Mouse (Mus musculus) ovary, postnatal 36 days (tissue): ENCODE measurements around the gene Itih4.
A peak's percentile ranks its signal among the peaks of the same experiment; 100 is the strongest.

ENCODE experiments used
- DNase-seq: peaks from one replicate; pipeline ENCODE4 v3.0.0; 2022; ENCODE audit warnings: low spot score, mixed read lengths

Gene Itih4

DNA sequence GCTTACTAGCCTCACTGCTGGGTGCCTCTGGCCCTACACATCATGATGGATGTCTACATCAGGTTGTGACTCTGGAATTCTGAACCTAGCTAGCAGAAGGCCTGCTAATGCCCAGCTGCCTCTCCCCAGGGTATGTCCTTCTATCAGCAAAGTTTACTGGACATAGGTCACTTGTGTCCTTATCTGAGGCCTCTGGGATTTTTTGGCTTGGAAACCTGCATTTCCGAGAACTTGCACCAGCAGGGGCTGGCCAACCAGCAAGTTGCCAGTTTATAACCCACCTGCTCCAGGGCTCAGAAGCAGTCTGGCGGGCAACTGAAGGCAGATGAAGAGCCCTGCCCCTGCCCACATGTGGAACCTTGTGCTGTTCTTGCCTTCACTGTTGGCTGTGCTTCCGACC, at the start of gene Itih4:
Itih4 (plus strand) TSS at position 273 of the 400 bp plus-strand sequence.
- no peak for DNase-seq

DNA sequence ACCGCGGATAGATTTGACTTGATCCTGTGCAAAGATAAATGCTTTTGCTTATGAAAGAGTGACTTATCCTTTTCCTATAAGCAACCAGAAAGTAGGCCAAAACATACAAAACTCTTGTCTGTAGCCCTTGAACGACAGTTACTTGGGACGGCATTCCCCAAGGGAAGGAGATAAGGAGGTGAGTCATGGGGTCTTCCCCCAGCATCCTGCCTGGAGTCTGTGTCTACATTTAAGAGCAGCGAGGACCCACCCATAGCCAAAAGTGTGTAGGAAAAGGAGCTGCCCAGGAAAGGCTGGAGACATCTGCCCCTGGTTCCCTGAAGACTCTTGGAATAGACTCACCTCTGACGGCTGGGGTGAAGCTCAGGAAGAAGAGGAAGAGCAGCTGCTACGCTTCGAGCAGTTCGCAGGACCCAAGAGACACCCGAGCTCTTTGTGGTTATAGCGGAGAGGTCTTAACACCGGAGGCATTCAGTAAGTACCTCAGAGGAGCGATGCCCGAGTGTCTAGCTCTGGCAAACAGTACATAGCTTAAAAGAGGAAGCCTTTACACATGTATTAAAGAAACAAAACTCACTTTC, 48.8 kb upstream of the Itih4 start:
- DNase-seq, result no peak

DNA sequence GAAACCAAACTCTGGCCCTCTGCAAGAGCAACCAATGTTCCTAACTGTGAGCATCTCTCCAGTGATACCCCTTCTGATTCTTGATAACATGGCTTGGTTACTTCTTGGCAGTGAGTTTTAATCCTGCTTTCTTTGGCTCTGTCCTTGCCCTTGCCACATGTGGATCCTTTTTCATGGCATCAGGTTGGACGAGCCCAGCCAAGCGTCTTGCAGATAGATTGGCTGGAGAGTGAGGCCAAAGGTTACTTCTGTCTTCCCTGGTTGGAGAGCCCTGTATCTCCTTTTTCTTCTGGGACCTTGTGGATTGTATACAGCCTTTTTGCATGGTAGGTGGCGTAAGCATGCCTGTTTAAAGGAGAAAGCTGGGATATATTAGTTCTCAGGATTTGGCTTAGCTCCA, 42.6 kb upstream of the Itih4 start:
- DNase-seq, result no peak

DNA sequence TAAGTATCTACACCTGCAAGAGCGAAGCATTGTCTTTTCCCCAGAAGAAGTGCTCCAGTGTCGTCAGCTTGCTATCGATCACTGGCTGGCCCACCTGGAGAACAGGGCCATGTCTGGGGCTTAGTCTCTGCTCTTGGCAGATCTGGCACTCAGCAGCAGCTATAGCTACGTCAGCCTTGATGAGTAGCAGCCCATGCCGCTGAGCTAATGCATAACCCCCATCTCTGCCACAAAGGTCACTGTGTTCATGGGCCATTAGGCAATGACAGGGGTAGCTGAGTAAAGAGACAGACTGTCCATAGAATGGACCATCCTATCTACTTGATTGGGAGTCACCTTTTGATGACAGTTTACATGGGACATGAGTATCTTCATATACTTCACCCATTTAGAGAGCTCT, 35.8 kb upstream of the Itih4 start:
- no peak for DNase-seq

DNA sequence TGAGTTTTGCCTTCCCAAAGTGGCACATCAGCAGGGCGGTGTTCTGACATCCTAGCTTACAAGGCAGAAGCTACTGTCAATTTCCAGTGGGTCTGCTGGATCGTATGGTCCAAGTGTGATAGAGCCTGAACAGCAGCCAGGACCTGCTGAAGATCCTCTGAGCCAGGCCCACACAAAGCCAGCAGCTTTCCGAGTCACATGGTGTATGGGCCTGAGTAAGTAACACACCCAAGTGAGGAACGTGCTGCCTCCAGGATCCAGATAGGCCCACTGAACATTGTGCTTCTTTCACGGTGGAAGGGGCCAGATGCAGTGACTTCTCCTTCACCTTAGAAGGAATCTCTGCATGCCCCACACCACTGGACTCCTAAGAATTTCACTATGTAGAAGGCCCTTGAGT, 34.0 kb upstream of the Itih4 start:
- DNase-seq, result no peak

DNA sequence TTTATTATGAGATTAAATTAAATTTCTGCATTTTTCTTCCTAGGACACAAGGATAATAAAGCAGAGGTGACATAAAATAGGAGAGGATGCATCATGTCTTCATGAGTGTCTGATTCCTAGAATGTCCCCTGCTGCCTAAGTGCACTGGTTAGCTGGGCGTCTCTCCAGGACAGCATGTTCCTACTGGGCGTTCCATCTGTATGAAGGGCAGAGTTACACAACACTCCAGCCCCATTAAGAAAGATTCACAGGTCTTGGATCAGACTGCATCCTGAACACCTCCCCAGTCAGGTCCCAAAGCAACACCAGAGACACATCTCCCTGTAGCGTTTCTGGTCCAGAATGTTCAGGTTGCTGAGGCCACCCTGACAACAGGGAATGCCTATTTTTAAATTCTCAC, 31.0 kb upstream of the Itih4 start:
- DNase-seq, result no peak

DNA sequence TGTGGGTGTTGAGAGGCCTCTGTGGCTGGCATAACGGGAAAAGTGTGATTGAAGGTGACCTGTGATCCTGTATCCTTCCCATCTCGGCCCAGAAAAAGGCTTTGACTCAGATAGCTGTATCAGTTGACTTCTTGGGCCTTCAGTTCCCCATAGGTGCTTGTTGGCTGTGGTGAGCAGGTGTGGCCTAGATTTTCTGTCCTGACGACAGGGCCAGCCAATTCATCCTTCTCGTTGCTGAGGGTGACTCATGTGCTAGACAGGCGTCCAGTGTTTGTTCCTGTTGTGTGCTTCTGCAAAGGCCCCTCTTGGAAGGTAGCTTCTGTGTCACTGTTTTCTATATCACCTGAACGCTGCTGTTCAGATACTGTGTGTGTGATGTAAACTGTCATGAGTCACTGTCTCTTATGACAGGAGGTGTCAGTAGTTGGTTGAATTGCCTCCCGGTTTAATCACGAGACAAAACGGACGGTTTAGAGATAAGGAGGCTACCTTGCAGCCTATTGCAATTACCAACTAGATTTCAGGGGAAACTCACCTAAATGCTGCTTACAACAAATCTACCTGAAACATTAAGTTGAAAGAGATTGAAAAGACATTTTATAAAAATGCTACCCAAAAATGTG, 29.3 kb upstream of the Itih4 start:
- no peak for DNase-seq

DNA sequence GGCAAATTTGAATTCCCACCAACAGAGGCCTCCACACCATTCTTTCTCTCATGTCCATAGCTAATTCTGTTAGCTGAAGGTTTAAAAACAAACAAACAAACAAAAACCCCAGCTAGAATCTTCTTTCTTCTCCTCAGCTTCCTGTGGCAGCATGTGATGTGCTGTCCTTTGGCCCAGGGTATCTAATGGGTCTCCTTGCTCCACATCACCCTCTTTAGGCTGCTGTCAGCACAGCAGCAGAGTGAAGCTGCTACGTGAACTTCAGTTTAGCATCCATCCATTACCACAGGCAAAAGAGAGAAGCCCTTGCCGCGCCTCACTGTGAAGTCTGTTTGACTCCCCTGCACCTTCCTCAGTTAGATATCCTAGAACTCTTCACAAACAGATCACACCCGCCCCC, 28.3 kb upstream of the Itih4 start:
- no peak for DNase-seq

DNA sequence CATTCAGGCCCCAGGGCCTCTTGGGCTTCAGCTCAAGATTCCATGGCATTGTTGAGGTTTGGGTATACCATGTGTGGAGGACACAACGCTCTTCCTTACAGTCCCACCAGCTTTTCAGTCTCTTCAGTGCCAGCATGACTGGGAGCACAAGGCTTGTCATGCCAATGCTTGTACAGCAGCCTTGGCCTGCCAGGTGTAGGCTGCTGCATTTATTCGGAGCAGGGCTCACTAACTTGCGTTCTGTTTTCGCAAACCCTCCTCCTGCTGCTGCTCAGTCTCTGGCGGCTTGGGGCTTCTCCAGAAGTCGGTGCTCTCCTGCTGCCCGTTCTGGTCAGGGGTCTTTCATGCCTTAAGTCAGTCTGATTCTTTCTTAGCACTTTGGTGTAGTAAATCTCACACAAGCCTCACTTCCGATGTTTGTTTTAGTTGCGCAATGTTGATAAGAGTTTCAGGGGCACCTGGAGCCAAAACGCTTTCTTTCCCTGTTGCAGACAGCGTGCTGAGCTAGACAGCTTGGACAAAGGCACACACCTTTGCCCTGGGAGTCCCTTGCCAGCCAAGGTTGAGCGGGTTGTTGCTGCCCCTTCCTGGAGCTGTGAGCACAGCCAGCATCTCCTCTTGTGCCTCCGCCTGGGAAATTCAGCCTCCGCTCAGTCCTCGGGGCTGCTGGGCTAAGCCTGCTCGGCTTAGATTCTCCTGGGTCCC, 24.7 kb upstream of the Itih4 start:
- DNase-seq, result no peak

DNA sequence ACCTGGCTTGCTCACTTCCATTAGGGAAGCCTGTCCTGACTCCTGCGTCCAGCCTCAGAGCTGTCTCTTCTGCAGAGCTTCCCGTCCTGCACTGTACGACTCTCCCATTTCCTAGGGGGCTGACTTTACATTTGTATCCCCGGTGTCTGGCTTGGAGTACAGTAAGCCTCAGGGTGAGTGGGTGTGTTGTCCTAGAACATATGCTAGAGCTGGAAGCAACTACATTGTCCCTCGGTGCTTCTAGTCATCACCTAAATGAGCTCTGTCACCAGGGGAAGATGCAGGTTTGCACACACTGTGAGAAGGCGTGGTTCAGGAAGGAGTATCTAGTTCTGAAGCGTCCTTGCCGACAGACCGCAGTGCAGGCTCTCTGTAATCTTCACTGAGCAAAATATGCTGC, 23.9 kb upstream of the Itih4 start:
- DNase-seq, result no peak

DNA sequence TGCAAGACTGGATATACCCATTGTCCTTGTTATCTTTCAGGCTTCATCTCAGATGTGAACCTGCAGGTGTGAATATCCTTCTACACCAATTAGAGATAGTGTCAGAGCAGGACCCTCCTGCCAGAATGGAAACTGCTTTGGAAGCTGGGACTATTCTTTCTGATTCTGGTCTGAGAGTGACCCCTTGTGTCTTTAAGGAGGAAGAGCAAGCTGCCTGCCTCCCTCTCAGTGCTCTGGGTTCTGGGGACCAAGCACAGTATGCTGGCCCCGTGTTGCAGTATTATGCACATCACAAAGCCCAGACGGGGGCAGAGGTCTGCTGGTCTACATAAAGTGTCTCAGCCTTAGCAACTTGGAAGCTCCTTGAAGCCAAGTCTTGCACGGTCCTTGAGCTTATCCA, 21.0 kb upstream of the Itih4 start:
- DNase-seq, result no peak

DNA sequence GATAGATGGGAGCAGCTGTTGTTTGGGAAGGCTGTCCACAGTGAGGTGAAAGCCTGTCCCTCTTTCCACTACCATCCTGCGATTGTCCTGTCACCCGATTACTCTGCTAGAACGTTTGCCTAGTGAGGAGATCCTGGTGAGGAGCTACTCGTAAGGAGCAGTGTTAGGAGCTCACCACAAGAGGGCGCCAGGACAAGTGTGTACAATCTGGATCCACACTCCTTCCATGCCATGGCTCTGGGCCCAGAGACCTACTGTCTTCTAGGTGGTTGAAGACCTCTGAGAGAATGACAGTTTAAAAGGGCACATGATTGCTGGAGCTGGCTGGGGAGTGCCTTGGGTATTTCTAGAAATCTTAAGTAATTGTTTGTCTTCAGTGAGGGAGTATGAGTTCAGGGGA, 19.2 kb upstream of the Itih4 start:
- DNase-seq, result peak; percentile 66

DNA sequence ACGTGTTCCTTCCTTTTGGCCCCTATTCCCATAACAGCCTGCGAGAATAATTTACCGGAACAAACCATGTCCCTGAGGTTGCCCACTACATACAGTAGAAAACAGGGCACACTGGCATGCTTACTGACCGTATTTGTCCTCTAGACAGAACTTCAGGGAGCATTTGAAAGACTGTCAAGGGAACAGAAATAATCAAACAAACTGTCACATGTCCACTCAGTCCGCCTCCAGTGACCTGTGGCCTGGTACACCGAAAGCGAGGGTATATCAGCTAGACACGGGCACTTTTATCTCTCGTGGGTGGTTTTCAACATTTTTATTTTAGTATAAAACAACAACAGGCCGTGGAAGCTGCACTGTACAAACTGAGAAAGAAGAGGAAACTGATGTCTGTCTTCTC, 17.4 kb upstream of the Itih4 start:
- no peak for DNase-seq

DNA sequence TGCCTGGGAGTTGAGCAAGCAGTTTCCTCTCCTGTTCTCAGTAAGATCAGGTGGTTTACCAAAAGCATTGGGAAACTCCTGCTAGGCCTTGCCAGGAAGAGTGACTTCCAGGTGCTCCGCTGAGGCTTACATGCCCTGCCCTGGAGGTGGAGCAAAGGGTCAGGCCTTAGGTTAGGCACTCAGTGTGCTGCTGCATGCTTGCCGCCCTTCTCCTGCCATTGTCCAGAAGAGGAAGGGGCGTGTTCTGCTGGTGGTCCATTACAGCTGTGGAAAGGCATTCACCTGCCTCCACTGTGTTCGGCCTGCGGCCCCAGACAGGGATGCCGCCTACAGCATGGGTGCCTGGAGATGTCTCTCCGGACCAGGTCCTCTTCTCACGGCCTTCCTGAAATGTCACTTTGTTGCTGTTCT, 16.9 kb upstream of the Itih4 start:
- no peak for DNase-seq

DNA sequence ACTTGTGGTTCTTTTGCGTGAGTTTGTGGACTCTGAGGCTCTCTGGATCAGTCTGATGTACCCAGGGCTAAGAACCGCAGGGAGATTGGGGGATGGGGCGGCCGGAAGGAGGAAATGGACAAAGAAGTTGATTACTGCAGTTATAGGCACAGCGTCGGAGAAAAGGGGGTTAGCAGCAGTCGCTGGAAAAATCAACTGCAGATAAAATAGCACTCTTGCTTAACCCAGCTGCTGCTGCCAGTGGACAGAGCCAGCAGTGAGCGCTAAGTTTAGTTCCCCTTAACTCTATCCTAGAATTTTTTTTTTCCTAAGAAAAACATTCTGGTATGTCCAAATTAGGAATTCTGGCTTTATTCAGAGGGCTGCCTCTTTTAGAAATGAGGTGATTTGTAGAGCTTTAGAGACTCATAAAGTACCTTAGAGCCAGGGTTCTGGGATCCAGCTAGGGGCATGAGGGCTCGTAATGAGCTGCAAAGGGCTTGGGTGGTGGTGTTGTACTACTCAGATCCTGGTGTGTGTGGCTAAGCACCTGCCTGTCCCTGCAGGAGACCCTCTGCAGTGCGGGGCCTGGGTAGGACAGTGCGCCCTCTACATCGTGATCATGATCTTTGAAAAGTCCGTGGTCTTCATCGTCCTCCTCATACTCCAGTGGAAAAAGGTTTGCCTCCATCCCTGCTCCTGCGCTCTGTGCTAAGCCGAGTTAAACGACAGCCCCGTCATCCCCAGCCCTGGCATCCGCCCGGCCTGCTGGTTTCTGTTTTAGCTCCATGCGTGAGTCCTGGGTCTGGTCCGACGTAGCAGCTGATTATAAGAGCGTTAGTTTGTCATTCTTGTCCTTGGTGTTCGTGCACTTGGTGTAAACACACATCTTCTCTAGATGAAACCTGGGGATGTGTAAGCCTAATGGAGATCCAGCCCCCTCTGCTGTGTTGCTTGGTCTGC, 15.8 kb upstream of the Itih4 start:
- no peak for DNase-seq

DNA sequence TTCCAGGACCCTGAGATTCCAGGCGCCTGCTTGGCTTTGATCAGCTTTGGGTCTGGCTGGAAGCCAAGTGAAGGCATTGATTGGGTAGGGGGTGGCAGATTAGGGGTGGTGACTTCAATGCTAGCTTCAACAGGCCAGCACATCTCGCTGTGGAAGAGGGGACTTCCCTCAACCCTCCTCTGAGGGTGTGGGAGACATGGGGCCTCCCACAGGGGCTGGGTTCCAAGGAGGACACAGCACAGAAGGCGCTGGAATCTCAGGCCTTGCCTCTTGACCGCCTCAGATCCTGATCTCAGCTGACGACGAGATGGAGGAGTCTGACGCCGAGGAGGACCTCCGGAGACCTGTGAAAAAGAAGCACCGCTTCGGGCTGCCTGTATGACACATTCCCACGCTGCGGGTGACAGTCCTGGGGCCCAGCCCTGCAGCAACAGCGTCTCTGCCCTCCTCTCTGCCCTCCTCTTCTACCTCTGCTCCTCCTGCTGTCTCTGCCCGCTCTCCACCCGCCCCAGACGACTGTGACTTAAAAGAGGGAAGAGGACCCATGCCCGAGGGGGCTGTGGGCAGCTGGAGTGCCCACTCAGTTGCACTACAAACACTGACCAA, 12.1 kb upstream of the Itih4 start:
- DNase-seq, result no peak

DNA sequence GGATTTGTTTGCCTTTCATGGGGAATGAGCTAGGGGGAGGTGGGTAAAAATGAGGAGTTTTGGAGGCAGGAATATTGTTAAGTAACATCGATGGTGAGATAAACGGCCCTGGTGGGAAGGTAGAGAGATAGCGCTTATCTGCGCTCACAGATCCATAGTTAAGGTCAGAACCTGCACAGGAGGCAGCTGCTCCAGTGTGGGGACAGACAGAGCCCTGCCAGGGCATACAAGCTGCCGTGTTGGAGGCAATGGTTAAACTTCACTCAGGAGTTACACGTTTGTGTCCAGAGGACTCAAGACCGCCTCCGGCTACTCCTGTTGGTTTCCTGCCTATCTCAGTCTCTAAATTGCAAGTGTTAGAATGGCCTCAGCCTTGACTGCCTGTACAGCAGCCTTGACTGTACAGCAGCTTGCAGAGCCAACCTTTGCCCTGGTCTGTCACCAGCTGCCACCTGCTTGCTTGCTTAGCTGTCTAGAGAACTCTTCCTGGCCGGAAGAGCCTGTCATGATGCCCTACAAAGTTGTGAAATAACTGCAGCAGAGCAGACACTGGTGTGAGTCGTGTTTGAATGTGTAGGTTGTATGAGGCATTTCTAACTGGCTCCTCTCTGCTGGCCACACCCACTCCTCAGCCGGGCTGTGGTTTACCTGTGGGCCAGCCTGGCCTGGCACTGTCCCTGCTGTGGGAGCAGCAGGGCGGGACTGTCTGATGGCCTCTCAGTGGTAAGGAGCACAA, 11.0 kb upstream of the Itih4 start:
- DNase-seq, result no peak

DNA sequence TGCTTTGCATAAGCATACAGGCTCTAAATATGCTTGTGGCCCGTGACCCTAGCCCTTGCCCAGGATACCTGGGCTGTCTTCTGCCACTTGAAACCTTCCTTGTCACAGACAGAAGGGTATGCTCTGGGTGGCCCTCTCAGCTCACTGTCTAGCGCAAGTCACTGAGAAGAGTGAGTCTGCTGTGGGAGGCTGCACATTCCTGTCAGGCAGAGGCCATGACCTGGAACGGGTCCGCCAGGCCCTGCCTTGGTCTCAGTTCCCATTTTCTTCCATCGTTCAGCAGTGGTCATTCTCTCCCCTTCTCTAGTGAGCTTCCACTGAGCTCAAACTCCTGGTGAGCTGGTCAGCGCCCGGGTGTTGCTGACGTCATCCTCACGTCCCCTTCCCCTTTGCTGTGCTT, 10.3 kb upstream of the Itih4 start:
- no peak for DNase-seq

DNA sequence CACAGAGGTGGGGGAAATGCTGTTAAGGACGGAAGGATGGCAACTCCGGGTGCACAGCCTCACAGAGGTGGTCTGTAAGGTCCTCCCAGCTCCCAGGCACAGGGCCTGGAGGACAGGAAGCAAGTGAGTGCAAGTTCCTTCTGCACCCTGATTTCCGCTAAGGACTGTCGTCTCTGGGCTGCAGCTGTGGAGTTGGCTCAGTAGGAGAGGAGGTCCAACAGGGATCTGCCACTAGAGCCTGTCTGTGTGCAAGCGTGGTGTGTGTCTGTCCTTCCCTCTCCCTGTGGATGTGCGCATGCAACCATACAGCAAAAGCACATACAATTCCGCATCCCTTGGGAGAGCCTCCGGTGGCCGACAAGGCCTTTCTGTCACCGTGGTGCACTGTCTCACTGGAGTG, 9.8 kb upstream of the Itih4 start:
- DNase-seq, result no peak

DNA sequence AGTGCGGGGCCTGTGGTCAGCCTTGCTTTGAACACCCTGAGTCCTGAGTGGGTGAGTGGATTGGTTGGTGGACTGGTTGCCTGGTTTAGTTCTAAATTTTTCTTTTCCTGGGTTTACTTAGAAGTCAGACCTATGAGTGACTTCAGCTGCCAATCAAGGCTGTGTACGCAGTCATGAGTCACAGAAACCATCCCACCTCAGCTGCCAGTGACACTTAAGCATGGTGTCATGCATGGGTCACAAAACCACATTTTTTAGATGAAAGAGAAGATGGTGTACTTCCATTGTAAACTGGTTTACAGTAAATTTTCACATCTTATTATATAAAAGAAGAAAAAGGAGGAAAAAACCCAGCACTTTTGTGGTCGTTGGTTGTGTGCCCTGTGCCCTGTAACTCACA, 8.4 kb upstream of the Itih4 start:
- DNase-seq, result no peak

DNA sequence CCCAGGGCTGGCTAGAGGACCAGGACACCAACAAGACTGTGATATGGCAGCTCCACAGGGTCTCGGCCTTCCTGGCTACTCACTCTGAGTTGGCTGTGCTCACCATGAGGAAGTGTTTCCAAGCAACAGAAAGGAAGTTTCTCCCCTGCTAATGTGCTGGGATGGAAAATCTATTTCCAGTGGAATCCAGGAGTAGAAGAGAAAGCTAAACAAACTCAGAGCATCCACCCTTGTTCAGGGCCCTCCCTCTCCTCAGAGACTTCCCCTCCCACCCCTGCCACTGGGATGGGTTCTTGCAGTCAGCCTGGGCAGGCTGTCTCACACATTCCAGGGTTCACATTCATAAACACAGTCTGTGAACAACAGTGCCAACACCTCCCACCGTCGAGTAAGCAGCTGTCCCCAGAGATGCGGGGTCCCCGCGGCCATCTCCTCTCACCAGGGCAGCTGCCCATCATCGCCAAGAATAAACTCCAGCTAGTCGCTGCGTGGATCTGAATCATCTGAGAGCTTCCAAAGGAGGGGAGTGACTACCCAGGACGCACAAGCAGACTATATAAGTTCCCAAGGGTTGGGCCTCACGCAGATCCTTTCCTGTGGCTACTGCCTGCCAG, 7.2 kb upstream of the Itih4 start, which contains the start of gene Mustn1:
Mustn1 (plus strand) TSS at position 243 of the 614 bp plus-strand sequence.
- DNase-seq, result no peak
